Mouse (Mus musculus) 3134 (cell line): ENCODE results near the gene Gatd1.
"Not testable (repeated sequence)": the region's sequence is repeated elsewhere in the genome, so short reads cannot be mapped to it uniquely, and the experiment has no call there.

Experiments
- DNase-seq: peaks from one replicate; pipeline ENCODE4 v3.0.0-alpha.2; 2011; ENCODE audit warnings: low spot score; ENCODE audit not compliant: insufficient read length; ENCODE audit errors: extremely low read depth

The Gatd1 gene

DNA sequence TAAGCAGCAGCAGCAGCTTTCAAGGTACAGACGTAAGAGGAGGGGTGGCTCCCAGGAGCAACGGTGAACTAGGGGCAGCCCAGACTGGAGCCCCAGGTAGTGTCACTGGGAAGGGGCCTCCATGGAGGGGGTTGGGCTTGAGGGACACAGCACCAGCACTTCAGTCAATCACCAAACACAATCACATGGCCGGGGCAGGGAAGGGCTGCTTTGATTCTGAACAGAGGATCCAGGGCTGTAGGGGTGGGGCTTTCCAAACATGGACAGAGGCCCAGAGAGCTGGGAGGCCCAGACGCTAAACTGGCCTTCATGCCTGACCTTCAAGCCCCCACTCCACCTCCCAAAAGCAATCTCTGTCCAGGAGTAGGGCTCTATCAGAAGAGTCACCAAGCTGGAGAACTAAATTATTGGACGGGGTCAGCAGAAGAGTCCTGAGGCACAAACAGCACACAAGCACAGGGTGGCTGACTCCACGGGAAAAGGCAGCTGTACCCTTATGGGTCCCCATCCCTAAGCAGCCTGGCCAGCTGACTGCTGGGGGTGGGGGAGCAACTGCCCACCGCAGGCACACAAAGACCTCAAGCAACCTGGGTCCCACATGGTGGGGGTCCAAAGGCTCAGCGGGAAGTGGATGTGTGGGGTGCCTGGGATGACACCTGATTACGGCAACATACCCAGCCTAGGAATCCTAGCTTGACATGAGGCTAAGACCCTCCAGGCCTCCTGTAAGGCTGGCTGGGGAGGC, 16.1 kb upstream of the Gatd1 start:
- no peak for DNase-seq

DNA sequence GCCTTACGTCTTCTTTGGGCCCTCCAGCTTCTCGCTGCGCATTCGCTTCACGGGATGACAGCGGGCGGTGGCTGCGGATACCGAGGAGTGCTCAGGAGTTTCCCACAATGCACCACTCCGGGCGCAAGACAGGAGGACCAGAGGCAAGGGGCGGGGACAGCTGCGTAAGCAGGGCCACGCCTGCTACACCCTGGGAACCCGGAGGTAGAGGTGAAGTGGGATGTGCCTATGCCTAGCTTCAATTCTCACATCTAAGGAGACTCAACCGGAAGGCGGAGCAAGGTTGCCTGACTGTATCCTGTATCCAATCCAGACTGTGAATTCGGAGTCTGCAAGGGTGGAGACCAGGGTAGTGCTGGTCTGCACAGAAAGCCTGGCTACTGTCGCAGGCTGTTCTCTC, 15.4 kb upstream of the Gatd1 start, which contains the start of gene Cend1:
Gene Cend1, minus strand, starts transcription at position 182 of the 400 bp plus-strand sequence.
- DNase-seq, result no peak

DNA sequence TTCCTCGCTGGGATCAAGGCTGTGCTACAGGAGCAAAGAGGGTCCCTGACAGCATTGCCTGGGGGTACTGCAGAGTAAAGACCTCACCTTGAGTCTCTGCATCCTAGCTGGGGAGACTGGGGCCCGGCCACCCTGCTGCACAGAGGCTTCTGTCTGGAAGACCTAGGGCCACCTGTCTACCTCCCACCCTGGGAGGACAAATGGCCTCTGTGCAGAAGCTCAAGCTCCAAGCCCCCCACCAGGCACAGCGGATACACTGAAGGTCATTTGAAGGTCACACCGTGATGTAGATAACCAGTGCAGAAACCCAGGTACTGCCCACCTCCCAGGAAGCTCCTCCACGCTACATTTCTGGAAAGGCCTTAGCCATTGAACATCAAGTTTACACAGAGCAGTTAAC, 14.8 kb upstream of the Gatd1 start:
- no peak for DNase-seq

DNA sequence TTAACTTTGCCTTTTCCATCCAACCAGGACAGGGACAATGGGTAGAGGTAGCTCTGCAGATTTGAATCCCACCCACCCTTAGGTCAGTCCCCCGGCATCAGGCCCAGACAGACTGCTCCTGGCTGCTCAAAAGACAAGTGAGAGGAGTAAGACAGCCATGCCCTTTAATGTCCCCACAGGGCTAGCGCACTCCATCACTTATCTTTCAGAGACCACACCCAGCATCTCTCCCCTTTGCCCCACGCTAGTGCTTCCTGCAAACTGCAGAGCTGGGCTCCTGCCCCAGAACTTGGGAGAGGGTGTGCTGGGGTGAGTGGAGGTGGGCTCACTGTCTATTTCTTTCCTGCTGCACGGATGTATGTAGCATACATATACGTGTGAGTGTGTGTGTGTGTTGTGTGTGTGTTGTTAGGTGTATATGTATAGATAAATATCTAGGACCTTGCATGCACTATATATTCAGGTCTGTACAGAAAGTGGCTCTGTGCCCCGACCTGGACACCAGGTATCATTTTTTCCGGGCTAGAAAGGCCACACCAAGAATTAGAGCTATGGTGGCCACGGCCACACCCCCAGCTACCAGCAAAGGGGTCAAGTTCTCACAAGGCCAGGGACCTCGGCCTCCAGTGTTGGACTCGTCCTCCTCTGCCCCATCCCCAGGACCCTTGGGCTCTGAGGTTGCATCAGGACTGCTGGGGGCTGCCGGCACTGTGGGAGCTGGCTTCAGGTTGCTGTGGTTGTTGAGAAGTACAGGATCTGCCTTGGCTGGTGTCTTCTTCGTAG, 13.2 kb upstream of the Gatd1 start:
- DNase-seq, result no peak

DNA sequence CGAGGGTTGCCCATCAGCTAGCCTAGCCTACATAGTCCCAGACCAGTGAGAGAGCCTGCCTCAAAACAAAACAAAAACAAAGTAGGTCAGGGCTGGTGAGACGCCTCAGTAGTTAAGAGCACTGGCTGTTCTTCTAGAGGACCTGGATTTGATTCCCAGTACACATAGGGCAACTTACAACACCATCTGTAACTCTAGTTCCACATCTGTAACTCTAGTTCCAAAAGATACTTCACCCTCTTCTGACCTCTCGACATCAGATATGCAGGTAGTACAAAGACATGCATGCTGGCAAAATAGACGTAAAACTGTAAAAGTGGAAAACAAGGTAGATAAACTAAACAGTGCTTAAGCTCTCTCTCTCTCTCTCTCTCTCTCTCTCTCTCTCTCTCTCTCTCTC, 9.9 kb upstream of the Gatd1 start:
- DNase-seq, result no peak

DNA sequence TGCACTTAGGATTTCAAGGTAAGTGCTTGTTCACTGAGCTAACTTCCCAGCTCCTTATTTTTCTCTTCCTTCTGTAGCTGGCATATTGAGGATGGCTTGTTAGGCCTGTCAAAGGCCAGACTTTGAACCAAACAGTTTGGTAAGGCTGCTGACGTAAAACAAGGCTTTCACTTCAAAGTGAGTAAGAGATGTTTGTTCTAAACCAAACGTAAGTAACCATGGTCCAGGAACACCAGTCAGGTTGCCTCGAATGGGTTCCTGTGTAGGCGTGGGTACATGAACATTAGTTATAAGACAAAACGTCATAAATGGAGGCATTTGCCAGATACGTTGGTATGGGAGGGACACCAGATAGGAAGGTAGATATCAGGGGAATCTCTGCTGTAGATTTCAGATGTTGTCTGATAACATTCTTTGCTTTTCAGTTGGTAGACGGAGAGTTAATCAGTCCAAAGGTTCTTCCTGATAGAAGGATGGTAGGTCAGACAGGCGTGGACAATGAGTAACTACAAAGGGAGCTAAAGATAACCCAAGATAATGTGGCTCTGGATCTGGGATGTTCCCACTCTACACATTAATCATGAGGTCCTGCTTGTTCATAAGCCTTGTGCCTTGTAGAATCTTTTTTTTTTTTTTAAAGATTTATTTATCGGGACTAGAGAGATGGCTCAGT, 6.2 kb upstream of the Gatd1 start:
- no peak for DNase-seq

DNA sequence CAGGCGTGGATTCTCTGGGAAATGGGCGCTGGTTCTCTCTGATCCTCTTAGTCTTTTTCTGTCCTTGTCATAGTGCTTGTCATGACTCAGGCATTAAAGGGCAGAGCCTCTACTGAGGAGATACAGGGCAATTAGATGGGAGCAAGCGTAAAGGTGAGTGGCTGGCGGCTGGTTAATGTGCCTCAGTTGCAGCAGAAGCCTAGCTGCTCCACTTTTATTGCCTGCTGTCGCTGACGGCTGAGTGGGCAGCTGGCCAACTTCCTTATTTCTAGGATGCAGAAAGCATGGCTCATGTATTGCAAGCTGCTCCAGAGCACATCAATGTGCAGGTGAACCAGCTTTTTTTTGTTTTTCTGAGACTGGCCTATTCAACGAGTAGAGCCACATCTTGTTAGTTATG, 5.0 kb upstream of the Gatd1 start:
- no peak for DNase-seq

DNA sequence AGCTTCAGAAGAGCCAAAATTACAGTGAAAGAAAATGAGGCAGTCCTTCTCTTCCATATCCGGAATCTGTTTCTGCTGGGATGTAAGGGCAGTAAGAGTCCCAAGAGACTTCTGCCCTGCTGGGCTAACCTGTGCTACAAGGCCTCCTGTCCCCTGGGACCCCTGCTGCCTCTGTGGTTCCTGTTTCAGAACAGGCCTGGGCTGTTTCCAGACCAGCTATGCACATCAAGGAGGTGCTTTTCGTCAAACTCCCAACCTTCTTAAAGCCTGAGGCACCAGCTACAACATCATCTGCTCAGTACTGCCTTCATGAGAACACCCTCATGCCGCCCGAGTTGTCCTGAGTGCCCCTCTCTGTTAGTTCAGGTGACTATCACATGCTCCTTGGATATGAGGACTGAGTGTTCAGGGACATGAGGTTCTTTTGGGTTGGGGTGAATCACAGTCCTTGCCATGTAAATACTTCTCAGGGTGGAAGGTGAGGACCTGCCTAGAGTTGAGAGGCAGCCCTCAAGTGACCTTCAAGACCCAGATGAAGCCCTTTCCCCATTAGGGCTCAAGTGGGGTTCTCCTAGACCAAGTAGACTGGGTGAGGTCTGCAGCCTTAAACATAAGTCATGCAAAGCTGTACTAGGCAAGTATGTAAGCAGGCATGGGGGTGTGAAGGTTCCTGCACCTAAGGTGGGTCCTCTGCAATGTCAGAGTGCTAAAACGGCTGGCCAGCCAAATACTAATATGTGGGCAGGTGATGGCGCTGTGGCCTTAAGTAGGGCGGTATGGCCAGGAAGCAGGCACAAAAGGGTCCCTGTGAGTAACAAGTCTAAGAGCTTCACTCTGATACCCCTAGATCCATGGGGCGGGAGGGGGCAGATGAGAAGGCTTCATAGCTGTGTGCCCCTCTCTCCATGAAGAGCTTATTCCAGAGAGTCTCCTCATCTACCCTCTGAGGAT, 4.1 kb upstream of the Gatd1 start:
- DNase-seq, result no peak

DNA sequence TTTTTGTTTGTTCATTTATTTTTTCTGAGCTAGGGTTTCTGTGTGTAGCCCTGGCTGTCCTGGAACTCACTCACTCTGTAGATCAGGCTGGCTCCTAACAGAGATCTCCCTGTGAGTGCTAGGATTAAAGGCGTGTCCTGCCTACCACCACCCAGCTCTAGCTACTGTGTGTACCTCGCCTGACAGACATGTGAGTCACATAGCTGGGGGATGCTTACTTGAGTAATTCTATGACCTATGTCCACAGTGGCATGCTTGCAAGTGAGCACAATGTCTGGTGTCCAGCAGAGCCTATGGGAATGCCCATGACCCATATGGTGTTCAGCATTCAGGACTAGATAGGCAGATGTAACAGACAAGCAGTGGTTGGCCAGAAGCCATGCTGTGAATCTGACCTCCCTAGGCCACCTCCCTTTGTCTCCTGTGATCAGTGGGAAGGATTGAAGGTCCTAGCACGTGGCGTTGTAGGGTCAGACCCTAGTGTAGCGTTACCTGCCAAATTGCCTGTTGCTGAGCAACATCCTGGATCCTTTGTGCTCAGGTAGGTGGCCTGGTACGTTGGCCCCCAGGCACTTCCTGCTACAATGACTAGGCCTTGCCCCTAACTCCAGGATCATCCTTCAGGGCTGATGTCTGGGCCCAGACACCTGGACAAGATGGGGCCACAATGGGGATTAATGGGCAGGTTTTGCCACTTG, 2.4 kb upstream of the Gatd1 start:
- no peak for DNase-seq

DNA sequence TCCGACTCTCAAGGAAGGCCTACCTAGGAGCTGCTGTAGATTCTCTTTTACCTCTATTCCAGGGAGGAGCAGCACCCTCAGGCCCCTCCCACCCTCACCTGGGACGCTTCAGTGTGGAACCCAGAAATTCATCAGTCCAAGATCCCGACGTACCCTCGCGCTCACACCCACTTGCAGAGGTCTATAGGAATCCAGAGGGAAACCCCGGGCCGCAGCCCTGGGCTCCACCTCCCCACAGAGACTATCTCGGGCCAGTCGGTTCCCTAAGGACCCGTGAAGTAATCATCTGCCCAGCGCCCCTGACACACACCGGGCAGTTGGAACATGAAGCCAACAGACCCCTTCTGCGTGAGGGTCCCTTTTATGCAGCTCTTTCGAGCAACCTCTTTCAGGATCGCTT, 605 bp downstream of the Gatd1 start:
- DNase-seq, result peak; percentile 39

DNA sequence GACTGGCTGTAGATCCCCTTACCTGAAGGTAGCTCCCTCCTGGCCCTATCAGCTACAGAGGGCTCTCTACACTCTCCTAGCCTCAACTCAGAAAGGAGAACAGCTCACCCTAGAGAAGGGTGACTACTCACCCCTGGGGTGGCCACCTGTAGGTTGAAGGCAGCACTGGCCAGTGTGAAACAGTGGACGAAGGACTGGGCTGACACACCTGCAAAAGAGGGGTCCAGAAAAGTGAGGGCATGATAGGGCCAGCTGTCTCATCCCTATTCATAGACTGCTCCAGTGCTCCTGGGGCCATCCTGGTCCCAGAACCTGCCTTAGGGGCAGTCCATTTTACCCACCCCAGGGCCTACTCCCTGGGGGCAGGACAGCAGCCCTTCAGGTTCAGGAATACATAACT, 2.3 kb downstream of the Gatd1 start:
- no peak for DNase-seq

DNA sequence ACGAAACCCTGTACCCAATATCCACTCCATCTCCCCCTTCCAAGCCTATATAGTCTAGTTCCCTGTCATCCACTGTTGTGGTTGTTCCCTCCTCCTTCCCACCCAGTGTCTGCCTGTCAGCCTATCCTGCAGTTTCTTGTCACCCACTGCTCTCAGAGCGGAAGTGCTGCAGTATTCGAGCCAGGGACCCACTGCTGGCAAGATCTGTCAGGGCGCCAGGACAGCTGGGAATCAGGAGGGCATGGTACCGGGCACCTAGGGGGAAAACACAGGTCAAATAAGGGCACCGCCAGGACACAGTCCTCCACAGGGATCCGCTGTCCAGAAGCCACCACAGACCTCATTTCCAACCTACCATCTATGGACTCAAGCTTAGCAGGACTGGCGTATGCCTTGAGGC, 3.3 kb downstream of the Gatd1 start:
- DNase-seq, result no peak

DNA sequence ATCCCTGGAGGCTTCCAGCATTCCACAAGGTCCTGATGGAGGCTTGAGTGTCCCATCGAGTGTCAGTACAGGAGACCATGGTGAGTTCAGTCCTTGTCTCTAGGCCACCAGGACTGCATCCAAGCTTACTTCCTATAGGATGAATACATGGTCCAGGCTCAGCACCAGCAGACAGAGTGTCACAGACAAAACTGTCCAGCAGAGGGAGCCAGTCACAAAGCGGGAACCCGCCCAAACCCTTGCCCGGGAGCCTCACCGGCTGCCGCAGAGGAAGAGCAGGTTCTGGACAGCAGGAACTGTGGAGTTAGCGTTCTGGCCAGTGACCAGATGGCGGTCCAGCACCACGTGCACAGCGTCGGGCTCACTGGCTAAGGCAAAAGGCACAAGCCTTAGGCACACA, 5.1 kb downstream of the Gatd1 start:
- peak; percentile 80 for DNase-seq

DNA sequence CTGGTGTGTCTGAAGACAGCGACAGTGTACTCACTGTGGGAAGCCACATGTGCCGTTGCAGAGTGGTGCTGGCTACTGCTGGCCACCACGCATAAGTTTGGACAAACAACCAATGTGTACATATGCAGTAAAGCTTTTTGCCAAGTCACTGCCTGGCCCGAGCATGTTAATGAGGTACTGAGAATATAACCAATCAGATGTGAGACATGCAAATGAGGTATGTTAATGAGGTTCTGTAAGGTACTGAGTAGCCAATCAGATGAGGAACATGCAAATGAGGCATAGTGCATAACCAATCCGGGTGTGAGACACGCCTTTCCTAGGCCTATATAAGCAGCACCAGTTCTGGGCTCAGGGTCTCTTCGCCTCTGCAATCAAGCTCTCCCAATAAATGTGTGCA, 6.3 kb downstream of the Gatd1 start:
- not testable (repeated sequence) for DNase-seq

DNA sequence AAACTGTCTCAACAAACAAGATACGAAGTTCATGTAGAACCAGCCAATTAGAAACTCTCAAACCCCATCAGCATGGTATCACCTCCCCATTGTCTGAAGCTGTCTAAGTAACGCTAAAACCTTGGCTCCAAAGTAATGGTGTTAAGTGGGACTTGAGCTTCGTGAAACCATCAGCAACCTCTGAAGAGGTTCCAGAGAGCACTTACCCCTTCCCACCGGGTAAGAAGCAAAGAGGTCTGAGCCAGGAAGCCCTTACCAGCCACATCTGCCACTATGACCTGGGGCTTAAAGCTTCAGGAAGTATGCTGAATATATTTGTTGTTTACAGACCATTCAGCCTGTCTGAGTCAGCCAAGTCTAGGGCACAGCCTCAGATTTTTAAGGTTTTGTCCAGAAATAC, 8.5 kb downstream of the Gatd1 start:
- no peak for DNase-seq

DNA sequence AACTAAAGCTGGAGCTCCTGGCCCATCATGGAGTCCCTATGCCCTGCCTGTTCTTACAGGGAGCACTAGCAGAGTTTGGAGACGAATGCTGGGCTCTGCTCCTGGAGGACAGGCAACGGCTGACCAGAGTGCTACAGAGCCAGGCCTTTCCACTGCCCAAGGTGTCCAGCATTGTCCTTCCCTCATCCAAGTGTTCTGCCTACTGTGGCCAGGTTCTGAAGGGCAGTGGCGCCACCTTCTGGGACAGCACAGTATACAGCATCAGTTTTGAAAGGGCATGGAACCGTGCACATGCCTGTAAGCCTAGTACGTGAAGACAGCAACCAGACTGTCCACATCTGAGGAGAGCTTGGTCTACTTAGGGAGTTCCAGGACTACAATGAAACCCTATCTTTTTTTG, 10.6 kb downstream of the Gatd1 start:
- DNase-seq, result peak; percentile 41

DNA sequence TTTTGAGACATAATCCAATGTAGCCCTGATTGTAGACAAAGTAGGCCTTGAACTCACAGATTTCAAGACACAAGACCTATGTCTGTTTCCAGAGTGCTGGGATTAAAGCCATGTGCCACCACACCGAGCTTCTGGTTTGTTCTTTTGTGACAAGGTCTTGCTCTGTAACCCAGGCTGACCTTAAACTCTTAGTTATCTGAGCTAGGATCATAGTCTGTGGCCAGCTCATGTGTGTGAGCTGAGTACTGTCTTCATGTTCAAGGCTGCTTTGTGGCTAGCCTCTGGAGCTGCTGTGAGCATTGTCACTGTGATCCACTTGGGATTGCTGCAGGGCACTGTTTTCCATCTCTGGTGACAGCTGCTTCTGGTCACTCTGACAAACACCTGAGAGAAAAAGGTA, 18.6 kb downstream of the Gatd1 start:
- no peak for DNase-seq

DNA sequence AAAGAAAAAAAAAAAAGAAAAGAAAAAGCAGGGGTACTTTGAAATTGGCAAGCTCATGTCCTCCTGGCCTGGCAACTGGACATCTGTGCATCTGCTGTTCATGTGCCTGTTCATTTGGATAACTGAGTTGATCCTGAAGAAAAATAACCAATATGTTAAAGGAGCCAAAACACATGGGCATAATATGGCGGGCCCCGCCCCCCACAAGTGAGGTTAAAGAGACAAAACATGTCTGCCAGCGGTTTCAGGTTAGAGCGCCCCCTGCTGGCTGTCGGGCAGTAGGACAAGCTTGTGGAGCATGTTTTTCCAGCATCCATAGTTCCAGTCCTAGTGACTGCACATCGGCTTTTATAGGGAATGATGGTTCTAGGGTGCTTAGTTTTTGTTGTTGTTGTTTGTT, 19.2 kb downstream of the Gatd1 start:
- peak; percentile 54 for DNase-seq

DNA sequence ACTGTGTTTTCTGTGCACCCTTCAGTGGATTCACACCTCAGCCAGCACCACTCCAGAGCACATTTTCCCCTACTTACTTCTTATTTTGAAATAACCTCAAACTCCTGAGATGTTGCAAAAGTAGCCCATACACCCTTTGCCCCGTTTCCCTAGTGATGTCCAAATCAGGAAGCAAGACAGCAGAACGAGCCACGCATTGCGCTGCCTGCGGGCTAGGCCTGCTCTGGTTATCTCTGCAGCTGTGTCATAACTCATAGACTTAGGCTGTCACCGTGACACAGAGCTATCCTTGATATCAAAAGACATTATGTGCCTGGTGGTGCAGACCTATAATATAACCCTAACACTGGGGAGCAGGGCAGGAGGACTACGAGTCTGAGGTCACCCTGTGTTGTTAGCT, 19.8 kb downstream of the Gatd1 start:
- no peak for DNase-seq
